Mouse (Mus musculus): ENCODE measurements at regions not wholly inside any gene's neighbourhood (a gene's known extent, or its start where the extent isn't known, plus 50 kb on each side); places are given as distances from the start of the nearest gene placed in this dataset.
"Not testable (repeated sequence)": the region's sequence is repeated elsewhere in the genome, so short reads cannot be mapped to it uniquely, and the experiment has no call there.

DNA sequence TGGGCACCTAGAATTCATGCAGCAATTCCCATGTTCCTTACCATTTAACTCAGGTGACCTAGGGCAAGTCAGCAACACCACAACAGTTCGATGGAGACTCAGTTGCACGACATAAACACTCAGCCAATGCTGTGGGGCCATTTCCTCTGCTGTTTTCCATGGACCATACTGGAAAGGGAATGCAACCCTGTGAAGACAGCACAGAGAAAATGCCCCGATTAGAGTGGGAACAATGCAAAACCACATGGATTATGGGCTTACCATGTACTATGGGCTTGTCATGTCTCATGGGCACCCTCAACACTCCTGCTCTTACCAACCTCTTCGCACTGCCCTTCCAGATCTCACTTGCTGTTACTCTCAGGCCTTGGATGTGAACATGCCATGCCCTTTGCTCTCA is 207.6 kb downstream of the Snurf start:
- DNase-seq (ENCODE audit: low spot score) = not testable (repeated sequence)

DNA sequence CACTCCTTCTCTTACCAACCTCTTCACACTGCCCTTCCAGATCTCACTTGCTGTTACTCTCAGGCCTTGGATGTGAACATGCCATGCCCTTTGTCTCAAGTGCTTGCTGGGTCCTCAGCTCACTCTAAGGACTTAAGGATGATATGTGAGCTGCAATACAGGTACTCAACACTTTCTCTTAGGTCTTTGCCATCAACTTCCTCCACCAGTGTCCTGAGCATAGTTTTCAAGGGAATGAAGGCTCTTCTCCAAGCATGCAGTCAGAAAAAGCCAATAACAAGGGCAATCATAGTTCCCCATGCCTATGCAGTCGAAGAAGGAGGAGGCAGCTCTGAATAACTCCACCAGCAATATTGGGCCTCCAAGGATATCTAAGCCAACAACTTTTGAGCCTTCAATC is 235.1 kb downstream of the Snurf start:
- peak; percentile 0 for DNase-seq (ENCODE audit: low spot score)

DNA sequence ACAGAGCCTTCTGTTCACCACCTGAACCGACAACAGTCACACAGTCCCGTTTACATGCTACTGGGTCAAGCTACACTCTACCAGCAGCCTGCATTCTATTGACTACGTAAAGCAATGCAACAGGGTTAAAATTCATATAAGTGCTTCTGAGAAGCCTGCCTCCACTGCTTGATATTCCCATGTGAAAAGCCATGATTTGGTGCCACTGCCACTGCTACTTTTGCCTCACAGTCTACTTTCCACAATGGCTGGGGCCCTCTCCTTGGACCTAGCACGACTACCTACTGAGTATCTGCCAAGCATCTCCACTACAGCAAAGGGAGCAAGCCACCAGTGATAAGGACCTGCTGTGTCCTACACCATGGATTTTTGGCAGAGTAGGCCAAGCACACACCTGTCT is 236.2 kb downstream of the Snurf start:
- DNase-seq (ENCODE audit: low spot score) = peak; percentile 0

DNA sequence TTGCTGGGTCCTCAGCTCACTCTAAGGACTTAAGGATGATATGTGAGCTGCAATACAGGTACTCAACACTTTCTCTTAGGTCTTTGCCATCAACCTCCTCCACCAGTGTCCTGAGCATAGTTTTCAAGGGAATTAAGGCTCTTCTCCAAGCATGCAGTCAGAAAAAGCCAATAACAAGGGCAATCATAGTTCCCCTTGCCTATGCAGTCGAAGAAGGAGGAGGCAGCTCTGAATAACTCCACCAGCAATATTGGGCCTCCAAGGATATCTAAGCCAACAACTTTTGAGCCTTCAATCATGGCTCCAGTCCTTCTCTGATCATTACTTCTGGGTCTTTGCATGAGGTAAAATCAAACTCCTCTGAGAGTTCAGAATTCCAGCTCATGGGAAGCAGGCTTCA is 237.5 kb downstream of the Snurf start:
- not testable (repeated sequence) for DNase-seq (ENCODE audit: low spot score)

All from ovary, postnatal 14 days (tissue).